Mouse (Mus musculus): ENCODE data around the gene Asic2.

Asic2 gene

DNA sequence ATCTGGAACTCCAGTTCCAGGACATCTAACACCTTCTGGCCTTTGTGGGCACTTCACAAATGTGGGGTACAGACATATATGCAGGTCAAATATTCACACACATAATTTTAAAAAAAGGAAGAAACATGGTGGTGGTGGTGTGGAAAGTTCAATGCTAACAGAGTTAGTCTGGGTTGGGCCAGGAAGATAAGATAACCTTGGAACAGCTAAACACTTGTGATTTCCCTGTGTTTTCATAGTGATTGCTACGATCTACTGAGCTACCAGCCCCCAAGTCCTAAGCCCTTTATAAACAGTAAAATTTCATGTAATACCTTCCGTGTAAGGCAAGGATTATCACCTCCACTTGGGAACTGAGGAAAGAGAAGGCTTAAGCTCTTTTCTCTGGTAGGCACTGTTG is 1111.4 kb downstream of the Asic2 start:
- DNase-seq (ENCODE audit: low spot score in 2 of 2) = no peak

GRCm38 (mm10) chr11:80854908-80855307 is 1113.3 kb downstream of the Asic2 start:
- no peak for DNase-seq (ENCODE audit: low spot score in 2 of 2)

GRCm38 (mm10) chr11:80854430-80854829 is 1113.8 kb downstream of the Asic2 start:
- no peak for DNase-seq (ENCODE audit: low spot score in 2 of 2)

- DNase-seq (ENCODE audit: low spot score in 2 of 2) = no peak
Observed at GRCm38 (mm10) chr11:80853014-80853413, 1115.2 kb downstream of the Asic2 start.

DNA sequence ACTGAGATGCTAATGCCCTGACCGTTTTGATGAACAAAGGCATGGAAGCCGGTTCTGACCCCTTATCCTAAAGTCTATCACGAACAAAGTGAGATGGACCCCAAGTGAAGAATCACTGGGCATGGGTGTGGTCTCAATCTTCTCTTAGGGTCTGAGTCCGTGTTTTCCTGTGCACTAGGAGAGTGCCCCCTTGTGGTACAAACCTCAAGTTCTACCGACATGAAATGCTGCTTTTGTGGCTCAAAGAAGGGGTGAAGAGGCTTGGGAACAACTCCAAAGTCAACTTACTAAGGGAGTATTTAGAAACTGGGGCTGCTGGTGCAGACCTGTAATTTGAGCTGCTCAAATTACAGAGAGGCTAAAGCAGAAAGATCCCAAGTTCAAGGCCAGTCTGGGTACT is 1116.4 kb downstream of the Asic2 start:
- no peak for DNase-seq (ENCODE audit: low spot score in 2 of 2)

GRCm38 (mm10) chr11:80848131-80848530 is 1120.1 kb downstream of the Asic2 start:
- no peak for DNase-seq (ENCODE audit: low spot score in 2 of 2)

DNA sequence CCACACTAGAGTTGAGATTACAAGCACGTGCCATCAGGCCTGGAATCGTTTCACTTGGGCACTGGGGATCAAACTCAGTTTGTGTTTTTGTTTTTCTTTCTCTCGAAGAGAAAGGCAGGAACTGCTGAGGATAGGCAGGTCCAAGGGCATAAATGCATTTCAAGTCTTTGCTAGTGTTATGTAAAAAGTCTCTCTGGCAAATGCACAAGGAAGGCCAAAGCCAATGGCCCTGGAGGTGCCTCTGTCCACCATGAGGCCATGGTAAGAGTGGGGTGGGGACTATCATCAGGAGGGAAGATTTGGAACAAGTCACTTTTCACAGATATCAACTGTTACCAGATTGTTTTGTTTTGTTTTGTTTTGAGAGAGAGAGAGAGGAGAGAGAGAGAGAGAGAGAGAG is 1122.1 kb downstream of the Asic2 start:
- no peak for DNase-seq (ENCODE audit: low spot score in 2 of 2)

GRCm38 (mm10) chr11:80845486-80845885 is 1122.8 kb downstream of the Asic2 start:
- no peak for DNase-seq (ENCODE audit: low spot score in 2 of 2)

DNA sequence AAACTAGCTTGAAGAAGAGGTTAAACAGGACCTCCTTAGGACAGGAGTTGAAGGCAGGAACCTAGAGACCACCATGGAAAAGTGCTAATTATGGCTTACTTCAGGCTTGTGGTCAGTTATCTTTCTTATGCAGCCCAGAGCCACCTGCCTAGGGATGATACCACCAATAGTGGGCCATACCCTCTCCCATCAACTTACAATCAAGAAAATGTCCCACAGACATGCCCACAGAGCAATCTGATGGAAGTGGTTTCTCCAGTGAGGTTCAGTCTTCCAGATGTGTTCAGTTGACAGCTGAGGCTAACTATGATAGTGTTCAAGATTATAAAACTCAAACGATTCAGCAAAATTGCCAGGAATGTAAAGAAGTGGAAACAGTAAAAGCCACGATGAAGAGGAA is 1124.8 kb downstream of the Asic2 start:
- no peak for DNase-seq (ENCODE audit: low spot score in 2 of 2)

- DNase-seq (ENCODE audit: low spot score in 2 of 2) = no peak
Observed at GRCm38 (mm10) chr11:80838724-80839123, 1129.5 kb downstream of the Asic2 start.

DNA sequence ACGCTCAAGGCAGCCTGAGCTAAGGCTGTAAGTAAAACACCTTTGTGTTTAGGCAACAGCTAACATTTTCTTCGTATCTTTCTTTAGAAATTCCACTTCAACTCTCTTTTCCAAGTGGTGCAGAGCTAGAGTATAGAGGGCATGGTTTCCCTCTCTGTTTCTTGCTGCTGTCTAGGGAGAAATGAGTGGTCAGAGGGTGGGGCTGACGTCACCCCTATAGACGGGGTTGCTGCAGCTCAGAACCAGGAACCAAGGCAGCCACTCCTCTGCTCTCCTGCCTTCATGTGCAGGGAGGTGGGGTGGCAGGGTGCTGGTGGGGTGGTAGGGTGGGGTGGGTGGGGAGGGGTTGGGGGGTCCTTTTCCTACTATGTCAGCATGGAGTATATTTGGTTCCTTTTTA is 1132.4 kb downstream of the Asic2 start:
- DNase-seq (ENCODE audit: low spot score in 2 of 2) = no peak

GRCm38 (mm10) chr11:80835395-80835794 is 1132.9 kb downstream of the Asic2 start:
- no peak for DNase-seq (ENCODE audit: low spot score in 2 of 2)
